In genomic region chr13:92774887-92775286, GRCm38 (mm10) we compare ENCODE assay signal across 21 mouse cellular contexts. TPM values are rescaled to one million over a fixed set of nuclear protein-coding genes. Genes with fewer than 3 reads are reported as not detected.
A peak's percentile ranks its signal among the peaks of the same experiment; 100 is the strongest.
DNase-seq lines count a peak whose midpoint lies in the region; ATAC-seq and TF ChIP-seq lines count a peak whose summit lies in the region.
"Had no signal": no experiment of that assay in that cellular context is flagged by ENCODE, and none has a peak within 500 bp of the region (broad histone marks: within the 10 kb centered on the region; RNA-seq: fewer than 3 reads in every experiment).

No protein-coding gene starts in this region.

- ATAC-seq in lung, postnatal 0 days: no peak
- ATAC-seq in neutrophil, adult 5-6 weeks (ENCODE audit: extremely low read depth, insufficient number of reproducible peaks, low FRiP score, poor library complexity, severe bottlenecking): peak; percentile 57
- ATAC-seq: forebrain, embryonic 16.5 days; intestine, embryonic 16.5 days; midbrain, embryonic 16.5 days had no signal

- no peak for TF ChIP-seq EP300 in lung, postnatal 0 days (IDR thresholded peaks at IDR 0.05)
- no peak for TF ChIP-seq EP300 in MEL (IDR thresholded peaks at IDR 0.05; ENCODE audit: low read depth in 1 of 2, low read length in 2 of 2)

- H3K4me1 ChIP-seq in lung, postnatal 0 days (ENCODE audit: insufficient read depth, low read depth, low read length): no peaks in the 10 kb centered on the region
- no peaks in the 10 kb centered on the region for H3K4me1 ChIP-seq in MEL (ENCODE audit: control insufficient read depth in 1 of 2, insufficient read depth in 2 of 2, low read length in 2 of 2)
- H3K4me1 ChIP-seq: embryonic facial prominence, embryonic 13.5 days; hindbrain, embryonic 15.5 days; lung, embryonic 15.5 days had no signal

- H3K4me2 ChIP-seq in lung, postnatal 0 days (replicated peaks; ENCODE audit: low read depth, low read length): no peak overlapping the region
- H3K4me2 ChIP-seq: embryonic facial prominence, embryonic 13.5 days; hindbrain, embryonic 15.5 days; limb, embryonic 15.5 days; lung, embryonic 15.5 days; stomach, embryonic 15.5 days had no signal

- no peak for TF ChIP-seq POLR2A in MEL (IDR thresholded peaks at IDR 0.05; ENCODE audit: control insufficient read depth in 1 of 2, insufficient read depth in 1 of 2, low read depth in 1 of 2, low read length in 2 of 2, poor library complexity in 1 of 2)

- no peaks in the 10 kb centered on the region for H3K27me3 ChIP-seq in lung, postnatal 0 days (replicated peaks; ENCODE audit: insufficient read depth, low read length)
- H3K27me3 ChIP-seq in MEL (ENCODE audit: control insufficient read depth in 1 of 2, insufficient read depth in 2 of 2, low read length in 2 of 2): peaks cover 0 to 1% of the 10 kb centered on the region in 2 experiments; a peak in 1 of 4 replicates
- H3K27me3 ChIP-seq: embryonic facial prominence, embryonic 13.5 days; hindbrain, embryonic 15.5 days; limb, embryonic 15.5 days; lung, embryonic 15.5 days; stomach, embryonic 15.5 days had no signal

- 86% methylated on average over 9 of the region's 9 CpGs for WGBS in lung, postnatal 0 days

- DNase-seq in lung, postnatal 36 days: peak; percentile 7
- DNase-seq in lung, postnatal 0 days (ENCODE audit: low spot score): no peak
- DNase-seq in MEL (ENCODE audit: low read depth, low spot score): no peak
- DNase-seq in fat pad, adult 2 months (ENCODE audit: extremely low read depth, low read depth, low spot score): peak; percentile 99
- no peak for DNase-seq in T-cell, adult 2 months (ENCODE audit: low spot score)
- no peak for DNase-seq in thymus, postnatal 25 days
- DNase-seq: cerebellum, postnatal 10 days; heart, adult 18-20 months; heart, postnatal 36 days; kidney, postnatal 36 days; retina, postnatal 1 day; thymus, postnatal 36 days had no signal

- H3K36me3 ChIP-seq in lung, postnatal 0 days (ENCODE audit: insufficient read depth, low read length): no peaks in the 10 kb centered on the region
- no peaks in the 10 kb centered on the region for H3K36me3 ChIP-seq in MEL (ENCODE audit: control insufficient read depth in 1 of 2, insufficient read depth in 2 of 2, low read length in 2 of 2)
- H3K36me3 ChIP-seq: embryonic facial prominence, embryonic 13.5 days; hindbrain, embryonic 15.5 days; limb, embryonic 15.5 days; lung, embryonic 15.5 days; stomach, embryonic 15.5 days had no signal

- no peak overlapping the region for H3K4me3 ChIP-seq in lung, postnatal 0 days (ENCODE audit: low read depth, low read length)
- no peak overlapping the region for H3K4me3 ChIP-seq in MEL (ENCODE audit: control insufficient read depth in 1 of 2, insufficient read depth in 1 of 2, low read depth in 2 of 2, low read length in 2 of 2)
- H3K4me3 ChIP-seq: embryonic facial prominence, embryonic 13.5 days; hindbrain, embryonic 15.5 days; limb, embryonic 15.5 days; lung, embryonic 15.5 days; stomach, embryonic 15.5 days had no signal

- H3K27ac ChIP-seq in lung, postnatal 0 days (ENCODE audit: low read length): no peak overlapping the region
- no peak overlapping the region for H3K27ac ChIP-seq in MEL (ENCODE audit: control insufficient read depth, low read depth, low read length)
- H3K27ac ChIP-seq: embryonic facial prominence, embryonic 13.5 days; hindbrain, embryonic 15.5 days; limb, embryonic 15.5 days; lung, embryonic 15.5 days; stomach, embryonic 15.5 days had no signal

- no peaks in the 10 kb centered on the region for H3K9me3 ChIP-seq in lung, postnatal 0 days (ENCODE audit: low read length)
- no peaks in the 10 kb centered on the region for H3K9me3 ChIP-seq in MEL (replicated peaks; ENCODE audit: insufficient read depth, low read length)
- H3K9me3 ChIP-seq: embryonic facial prominence, embryonic 13.5 days; hindbrain, embryonic 15.5 days; limb, embryonic 15.5 days; lung, embryonic 15.5 days; stomach, embryonic 15.5 days had no signal

- H3K79me2 ChIP-seq in MEL (ENCODE audit: control insufficient read depth, insufficient read depth, low read length, poor library complexity): no peaks in the 10 kb centered on the region

- no peak overlapping the region for H3K9ac ChIP-seq in lung, postnatal 0 days (replicated peaks; ENCODE audit: low read depth)
- H3K9ac ChIP-seq in MEL (ENCODE audit: control insufficient read depth, low read depth, low read length, poor library complexity, severe bottlenecking): no peak overlapping the region
- H3K9ac ChIP-seq: embryonic facial prominence, embryonic 13.5 days; hindbrain, embryonic 15.5 days; limb, embryonic 15.5 days; lung, embryonic 15.5 days; stomach, embryonic 15.5 days had no signal

- no peak for TF ChIP-seq CTCF in lung, postnatal 0 days (IDR thresholded peaks at IDR 0.05)
- no peak for TF ChIP-seq CTCF in MEL (IDR thresholded peaks at IDR 0.05 in 2 of 3, conservative IDR thresholded peaks at IDR 0.05 in 1 of 3; ENCODE audit: control insufficient read depth in 1 of 3, insufficient read depth in 1 of 3, low read depth in 2 of 3, low read length in 3 of 3, poor library complexity in 1 of 3, severe bottlenecking in 1 of 3)

- no peak for TF ChIP-seq RAD21 in MEL (IDR thresholded peaks at IDR 0.05; ENCODE audit: low read depth, low read length)

TF ChIP-seq in MEL, 35 proteins besides CTCF, POLR2A, EP300 and RAD21:
- TF ChIP-seq USF1 (IDR thresholded peaks at IDR 0.05; ENCODE audit: low read depth, low read length) (peak; percentile 50), MXI1 (IDR thresholded peaks at IDR 0.05; ENCODE audit: low read depth, low read length) (no peak)

RNA-seq across cellular contexts. Expression of gene Thbs4, which starts 19.7 kb away (rescaled TPM):
- polyA plus RNA-seq in lung, postnatal 0 days (2015; fragmentation: Nextera tagmentation; extraction: Ambion mirVana): 0.76 and 0.81 TPM in 2 replicates
- not detected in 2 replicates for total RNA-seq in MEL (2012; rRNA removed)
- not detected for polyA plus RNA-seq in MEL (2012; ENCODE audit: insufficient read depth in 1 of 2, insufficient read length in 2 of 2, low read depth in 1 of 2, low replicate concordance in 2 of 2, missing spikeins in 1 of 2)
- 0.37 TPM in 1 of 2 replicates, not detected in the other for total RNA-seq in neutrophil, adult 5-6 weeks (2017)

Comparison
In these comparisons a context has a peak if more than half of its experiments do, and no peak if none do; other contexts are left out.
1. DNase-seq: peak in lung, postnatal 36 days (single experiment) and fat pad, adult 2 months (single experiment); none in lung, postnatal 0 days (single experiment), MEL (single experiment), T-cell, adult 2 months (single experiment) and thymus, postnatal 25 days (single experiment).